Mouse (Mus musculus) thymus, postnatal 0 days (tissue): ENCODE data around the gene Slpi. TPM values are rescaled to one million over a fixed set of nuclear protein-coding genes. Genes with fewer than 3 reads are reported as not detected.

Source experiments
- DNase-seq: peaks from one replicate; pipeline ENCODE4 v3.0.0-alpha.2; 2015; ENCODE audit warnings: low spot score
- polyA plus RNA-seq: library from polyadenylated mRNA; unstranded; fragments of >200 nt; fragmentation: Nextera tagmentation; extraction: Ambion mirVana; gene quantifications from 2 replicates; pipeline ENCODE4 v1.2.1, GENCODE M21; 2015

Gene Slpi
- 9.8 and 10.6 TPM in 2 replicates for polyA plus RNA-seq

DNA sequence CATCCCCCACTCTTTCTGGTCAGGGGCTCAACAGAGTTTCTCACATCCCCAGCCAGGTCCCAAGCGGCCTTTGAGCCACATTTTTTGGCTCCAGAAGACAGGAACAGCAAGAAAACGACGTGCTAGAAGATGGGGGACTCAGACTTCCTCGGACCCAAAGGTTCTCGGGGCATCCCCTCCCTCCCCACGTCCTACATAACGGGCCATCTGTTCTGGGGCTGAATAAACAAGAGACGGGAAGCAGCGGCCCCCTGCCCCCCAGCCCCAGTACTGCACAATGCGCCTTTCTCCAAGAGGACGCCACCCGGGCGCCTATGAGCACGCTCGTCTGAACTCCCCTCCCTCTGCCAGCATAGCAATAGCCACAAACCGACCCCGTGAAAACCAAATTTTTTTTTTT lies at the start of gene Slpi:
Slpi (minus strand) TSS at position 76 of the 400 bp plus-strand sequence.
- DNase-seq: peak; percentile 10

- DNase-seq: no peak
Measured at GRCm38 (mm10) chr2:164438257-164438656, 49.4 kb upstream of the Slpi start.

DNA sequence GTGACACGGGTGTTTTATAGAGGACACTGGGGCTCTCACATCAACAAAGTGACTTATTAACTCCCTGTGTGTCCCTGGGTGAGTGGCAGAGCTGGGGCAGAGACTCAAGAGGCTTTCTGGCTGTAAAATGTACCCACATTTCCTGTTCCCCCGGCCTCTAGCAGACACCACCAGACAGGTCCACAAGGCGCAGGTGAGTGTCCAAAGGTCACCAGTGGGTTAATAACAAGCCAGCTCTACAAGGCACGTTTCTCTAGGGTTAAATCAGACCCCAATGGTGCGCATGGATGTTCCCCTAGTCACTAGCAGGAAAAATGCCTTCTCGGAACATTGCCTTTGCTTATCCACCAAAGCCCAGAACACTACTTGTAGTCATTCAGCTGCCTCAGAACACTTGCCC lies 48.8 kb upstream of the Slpi start:
- no peak for DNase-seq

DNA sequence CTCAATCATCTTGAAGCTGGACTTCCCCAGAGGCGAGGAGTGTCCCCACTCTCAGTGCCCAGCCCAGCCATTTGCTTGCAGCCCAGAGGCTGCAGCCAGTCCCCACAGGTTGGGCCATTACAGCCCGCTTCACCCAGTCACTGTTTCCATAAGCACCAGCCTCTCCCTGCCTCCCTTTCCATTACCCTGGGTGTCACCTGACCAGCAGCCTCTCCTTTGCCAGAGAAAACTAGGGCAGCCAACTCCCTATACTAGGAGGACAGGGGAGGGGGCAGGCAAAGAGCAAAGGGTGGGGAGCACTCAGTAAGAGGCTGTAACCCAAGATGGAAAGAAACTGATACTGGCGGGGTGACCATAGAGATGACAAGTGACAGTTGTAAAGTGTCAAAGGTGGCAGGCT lies 48.1 kb upstream of the Slpi start:
- no peak for DNase-seq

DNA sequence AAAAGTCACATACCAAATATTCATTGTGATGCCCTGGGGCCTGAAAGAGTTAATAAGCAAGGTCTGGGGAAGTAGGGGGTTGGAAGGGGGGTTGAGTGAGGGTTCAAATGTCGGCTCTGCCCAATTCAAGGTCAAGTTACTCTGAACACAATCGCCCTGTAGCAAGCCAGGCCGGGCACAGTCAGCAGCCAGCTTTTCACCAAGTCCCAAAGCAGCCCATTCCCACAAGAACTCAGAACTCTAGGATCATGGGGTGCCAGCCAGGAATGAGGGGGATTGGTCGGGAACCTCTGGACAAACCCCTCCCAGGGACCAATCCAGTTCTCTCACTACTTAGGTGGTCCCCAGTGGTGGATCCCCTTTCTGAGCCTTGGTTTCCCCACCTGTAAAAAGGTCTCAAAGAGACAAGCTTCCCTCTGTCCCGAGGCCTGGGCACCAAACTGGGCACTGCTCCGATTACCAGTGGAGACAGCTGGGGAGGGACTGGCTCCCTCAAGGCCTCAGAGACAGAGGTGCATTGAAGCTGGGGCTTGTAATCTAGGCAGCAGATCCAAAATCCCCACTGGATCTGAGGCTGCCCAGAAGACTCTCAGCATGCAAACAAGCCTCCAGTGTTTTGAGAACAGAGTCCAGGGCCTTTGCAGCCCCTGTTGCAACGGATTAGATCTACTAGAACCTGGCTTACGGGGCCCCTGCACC lies 47.5 kb upstream of the Slpi start:
- DNase-seq: no peak

GRCm38 (mm10) chr2:164435216-164436090 lies 46.6 kb upstream of the Slpi start:
- DNase-seq: no peak

DNA sequence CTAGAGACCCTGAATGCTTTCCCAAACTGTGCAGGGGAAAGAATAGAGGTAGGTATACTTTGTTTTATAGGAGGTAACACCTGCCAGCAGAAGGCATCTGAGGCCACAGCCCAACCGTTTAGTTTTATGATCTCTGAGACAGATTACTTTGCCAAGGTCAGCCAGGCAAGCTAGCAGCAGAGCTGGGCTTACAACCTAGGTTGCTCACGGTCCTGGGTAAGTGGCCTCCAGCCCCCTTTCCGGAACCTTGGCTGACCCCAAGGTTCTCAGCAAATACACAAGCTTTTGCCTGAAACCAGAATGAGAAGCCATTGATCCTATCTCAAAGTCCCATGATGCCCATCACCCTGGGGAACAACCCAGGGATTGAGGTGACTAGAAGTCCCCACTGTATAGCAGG lies 45.8 kb upstream of the Slpi start:
- DNase-seq: no peak

DNA sequence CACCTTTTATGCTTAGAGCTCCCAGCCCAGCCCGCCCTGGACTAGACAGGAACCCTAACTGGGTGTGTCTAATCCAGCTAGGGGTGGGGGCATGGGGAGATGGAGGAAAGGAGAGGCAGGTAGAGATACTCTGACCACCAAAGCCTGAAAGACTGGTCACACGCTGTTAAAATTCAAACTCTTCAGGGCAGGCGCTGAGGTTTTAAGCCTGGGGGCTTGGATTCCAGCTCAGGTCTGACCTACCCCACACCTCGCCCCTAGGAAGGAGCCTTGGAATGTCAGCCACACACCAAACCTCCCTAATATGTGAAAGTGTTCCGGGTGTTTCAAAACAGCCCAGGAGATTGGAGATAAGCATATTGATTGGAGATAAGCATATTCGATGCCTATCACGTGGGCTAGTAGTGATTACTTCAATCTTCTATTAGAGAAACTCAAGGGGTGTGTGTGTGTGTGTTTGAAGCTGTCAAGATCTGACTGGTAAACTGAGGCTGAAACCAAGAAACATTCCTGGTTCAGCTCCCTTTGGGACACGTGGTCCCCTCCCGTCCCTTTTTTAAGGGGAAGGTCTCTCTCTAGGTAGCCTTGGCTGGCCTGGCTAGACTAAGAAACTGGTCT lies 44.5 kb upstream of the Slpi start:
- no peak for DNase-seq

GRCm38 (mm10) chr2:164432541-164433191 lies 43.8 kb upstream of the Slpi start:
- no peak for DNase-seq

GRCm38 (mm10) chr2:164431676-164432465 lies 43.0 kb upstream of the Slpi start:
- no peak for DNase-seq

DNA sequence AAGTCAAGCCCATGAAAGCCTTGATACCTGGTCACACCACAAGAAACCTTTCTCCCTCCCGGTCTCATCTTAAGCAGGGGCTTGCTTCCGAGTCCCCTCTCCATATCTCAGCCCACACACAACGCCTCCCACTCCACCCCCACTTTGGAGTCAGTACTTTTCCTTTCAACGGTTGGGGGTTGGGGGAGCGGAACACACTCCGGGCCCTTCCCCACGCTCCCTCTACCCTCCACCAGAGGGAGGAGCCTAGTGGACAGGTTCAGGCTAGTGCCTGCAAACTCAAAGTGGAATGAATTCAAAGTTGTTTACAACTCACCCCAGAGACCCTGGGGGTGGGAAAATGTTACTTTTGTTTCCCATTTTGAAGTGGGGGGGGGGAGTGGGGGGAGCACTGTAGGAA lies 41.8 kb upstream of the Slpi start:
- no peak for DNase-seq

- DNase-seq: no peak
Measured at GRCm38 (mm10) chr2:164429881-164430615, 41.2 kb upstream of the Slpi start.

GRCm38 (mm10) chr2:164428451-164428850 lies 39.6 kb upstream of the Slpi start:
- no peak for DNase-seq

GRCm38 (mm10) chr2:164426952-164427351 lies 38.1 kb upstream of the Slpi start:
- no peak for DNase-seq

DNA sequence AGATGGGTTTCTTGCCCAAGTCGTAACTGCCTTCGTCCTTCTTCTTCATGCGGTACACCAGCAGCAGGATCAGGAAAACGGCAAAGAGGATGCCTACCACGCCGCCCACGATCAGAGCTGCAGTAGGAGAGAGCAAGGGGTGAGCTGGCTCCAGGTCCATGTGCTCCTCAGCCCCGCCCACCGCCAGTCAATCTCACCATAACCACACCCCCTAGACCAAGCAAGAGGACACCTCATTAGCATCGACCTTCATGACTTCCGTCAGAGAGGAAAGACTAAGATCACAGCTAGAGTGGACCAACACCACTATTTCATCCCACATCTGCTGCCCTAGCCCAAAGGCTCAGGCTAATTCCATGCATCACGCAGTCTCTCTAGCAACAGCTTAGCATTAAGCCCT lies 37.2 kb upstream of the Slpi start:
- DNase-seq: no peak

- no peak for DNase-seq
Measured at GRCm38 (mm10) chr2:164425401-164425800, 36.5 kb upstream of the Slpi start.

GRCm38 (mm10) chr2:164424406-164424805 lies 35.5 kb upstream of the Slpi start:
- DNase-seq: no peak

GRCm38 (mm10) chr2:164423464-164423863 lies 34.6 kb upstream of the Slpi start:
- no peak for DNase-seq

- peak; percentile 9 for DNase-seq
Measured at GRCm38 (mm10) chr2:164422675-164423393, 33.9 kb upstream of the Slpi start.
